Mouse (Mus musculus) liver (tissue): ENCODE data around the gene Runx1.
A peak's percentile ranks its signal among the peaks of the same experiment; 100 is the strongest.

Experiments used
- DNase-seq: peaks from one replicate; pipeline ENCODE4 v3.0.0-alpha.2; 2020; ENCODE audit warnings: mixed read lengths

The Runx1 gene

DNA sequence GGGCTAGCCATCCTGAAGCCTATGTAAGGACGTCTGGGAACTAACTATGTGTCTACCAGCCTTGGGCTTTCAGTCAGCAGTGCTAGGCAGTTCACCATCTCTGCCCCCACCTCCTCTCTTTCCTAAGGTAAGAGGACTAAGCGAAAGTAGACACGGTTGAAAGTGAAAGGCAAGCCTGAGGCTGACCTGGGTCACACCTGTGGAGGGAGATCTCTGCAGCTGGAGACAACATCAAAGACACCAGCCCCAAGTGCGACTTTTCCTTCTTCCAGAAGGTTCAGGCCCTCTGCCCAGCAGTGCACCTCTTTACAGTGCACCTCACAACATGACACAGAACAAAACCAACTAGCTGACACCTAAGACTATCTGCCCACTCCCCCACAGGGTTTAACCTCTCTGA, 82.2 kb downstream of the Runx1 start:
- no peak for DNase-seq

DNA sequence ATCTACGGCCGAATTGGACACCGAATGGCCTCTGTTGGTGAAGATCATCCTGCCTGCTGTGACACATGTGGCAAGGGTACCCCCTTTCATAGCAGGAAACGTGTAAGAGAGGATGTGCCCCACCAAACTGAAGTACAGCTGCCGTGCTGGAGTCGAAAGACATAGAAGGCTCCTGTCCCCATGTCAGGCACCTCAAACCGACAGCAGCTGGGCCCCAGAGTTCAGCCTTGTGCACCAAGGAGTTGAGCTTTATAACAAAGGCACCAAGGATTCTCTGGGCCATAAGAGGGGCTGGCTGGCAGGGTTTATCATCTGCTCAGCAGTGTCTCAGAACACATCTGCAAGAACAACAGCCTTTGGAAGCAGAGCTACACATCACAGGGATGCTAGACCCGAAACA, 84.6 kb downstream of the Runx1 start:
- DNase-seq = no peak

DNA sequence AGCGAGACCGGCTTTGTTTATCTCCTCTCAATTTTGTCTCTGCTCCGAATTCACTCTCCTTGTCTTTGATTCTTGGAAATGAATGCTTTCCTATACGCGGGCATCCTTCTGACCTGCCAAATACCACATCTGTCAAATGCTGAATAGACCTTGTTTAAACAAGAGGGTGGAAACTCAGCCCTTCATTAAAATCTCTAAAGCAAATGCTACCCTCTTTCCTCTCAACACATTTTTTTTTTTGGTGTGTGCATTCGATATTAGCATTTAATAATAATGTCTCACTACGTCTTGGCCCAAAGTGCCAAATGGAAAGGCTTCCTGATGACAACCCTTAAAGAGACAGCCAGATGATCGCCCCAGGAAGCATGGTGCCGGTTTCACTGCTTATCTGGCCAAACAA, 85.4 kb downstream of the Runx1 start:
- DNase-seq = no peak

DNA sequence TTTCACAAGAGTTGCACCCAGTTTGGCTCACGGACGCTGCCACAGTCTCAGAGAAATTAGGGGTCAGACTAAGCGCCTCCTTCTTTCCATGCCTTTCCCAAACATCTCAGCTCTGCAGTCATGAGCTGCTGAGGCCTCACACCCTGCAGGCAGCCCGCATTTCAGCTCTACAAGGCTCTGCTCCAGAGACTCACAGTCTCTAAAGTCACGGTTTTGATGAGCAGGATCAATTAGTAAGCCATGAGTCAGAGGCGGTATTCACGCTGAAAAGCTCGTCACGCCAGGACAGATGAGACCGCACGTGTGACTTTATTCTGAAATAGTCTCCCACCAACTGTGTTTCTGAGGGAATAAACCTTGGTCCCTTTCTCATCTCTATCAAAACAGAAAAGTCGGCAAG, 86.0 kb downstream of the Runx1 start:
- DNase-seq = no peak

DNA sequence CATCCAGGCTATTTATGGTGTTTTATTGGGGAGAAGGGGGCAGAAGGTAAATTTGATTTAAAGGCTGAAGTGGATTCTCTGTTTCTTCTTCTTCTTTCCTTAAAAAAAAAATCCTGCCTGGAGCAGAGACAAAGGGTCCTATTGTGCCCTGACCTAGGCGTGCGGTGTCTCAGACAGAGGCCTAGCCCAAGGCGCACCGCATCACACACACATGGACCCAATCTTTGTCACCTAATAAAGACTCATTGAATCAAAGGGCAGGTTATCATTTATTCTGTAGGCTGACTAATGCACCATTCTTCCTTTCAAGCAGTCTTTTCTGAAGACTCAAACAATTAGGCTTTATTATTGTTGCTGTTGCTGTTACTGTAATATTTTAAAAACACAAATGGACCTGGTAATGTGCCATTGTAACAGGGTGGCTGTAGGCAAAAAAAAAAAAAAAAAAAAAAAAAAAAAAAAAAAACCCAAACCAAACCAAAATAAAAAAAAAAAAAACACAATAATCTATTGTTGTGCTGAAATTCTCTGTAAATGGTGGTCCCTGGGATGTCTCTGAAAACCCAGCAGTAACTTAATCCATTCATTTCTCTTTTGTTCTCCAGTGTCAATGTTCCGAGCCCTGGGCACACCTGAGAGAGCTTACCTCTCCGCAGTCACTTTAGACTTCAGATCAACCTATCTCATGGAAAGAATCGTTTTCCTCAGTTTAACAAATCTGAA, 86.7 kb downstream of the Runx1 start:
- no peak for DNase-seq

DNA sequence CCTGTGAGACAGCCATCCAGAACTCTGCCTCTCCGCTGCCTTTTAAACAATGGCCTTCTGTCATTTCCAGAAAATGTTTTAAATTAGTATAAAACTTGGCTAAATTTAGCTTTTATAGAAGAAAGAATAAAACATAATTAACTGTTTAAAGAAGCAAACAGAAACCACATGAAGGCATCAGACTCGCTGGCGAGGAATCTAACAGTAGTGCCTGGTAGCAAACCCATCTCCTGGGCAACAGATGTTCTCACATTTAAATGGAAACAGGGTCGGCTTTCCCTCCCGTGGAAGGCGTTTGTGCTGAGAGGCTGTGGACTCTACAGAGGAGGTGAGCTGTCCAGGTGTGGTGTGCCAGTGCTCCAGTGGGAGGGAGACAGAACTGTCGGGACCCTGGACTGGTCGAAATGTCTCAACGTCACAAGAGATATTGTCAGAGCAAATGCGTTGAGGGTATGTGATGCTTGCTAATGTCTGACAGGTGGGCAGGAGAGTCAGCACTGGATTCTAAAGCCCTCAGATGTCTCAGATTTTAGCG, 87.4 kb downstream of the Runx1 start:
- DNase-seq = no peak

DNA sequence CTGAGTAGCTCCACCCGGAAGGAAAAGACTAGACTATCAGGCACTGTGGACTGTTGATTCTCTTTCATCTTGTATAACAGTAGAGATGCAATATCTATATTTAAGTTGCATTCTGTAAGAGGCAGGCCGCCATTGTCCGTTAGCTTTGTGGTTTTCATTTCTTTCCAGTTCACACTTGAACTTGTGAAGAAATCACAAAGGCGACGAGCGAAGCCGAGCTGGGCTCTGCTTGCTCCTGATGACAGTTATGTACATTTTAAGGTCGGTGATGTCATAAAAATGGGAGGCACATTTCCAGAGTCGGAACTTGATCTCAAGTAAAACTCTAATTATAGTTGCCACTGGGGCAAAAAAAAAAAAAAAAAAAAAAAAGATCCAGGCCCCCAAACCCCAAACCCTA, 99.1 kb downstream of the Runx1 start:
- DNase-seq = no peak

DNA sequence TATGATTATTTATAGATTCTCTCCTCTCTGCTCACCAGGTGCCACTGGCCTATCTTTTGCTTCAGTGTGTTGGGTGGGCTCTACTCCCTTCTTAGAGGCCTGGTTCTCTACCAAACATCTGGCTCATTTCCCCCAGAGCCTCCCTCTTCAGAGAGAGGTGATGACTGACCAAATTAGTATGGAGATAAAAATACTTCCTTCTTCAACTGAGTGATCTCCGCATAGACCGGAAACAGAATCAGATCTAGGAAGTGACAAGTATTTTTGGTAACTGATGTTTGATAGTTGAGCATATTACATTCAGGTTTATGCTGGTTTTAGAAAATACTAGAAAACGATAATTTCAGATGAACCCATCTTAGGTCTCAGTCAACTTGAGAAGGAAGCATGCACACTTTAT, 101.4 kb downstream of the Runx1 start:
- no peak for DNase-seq

DNA sequence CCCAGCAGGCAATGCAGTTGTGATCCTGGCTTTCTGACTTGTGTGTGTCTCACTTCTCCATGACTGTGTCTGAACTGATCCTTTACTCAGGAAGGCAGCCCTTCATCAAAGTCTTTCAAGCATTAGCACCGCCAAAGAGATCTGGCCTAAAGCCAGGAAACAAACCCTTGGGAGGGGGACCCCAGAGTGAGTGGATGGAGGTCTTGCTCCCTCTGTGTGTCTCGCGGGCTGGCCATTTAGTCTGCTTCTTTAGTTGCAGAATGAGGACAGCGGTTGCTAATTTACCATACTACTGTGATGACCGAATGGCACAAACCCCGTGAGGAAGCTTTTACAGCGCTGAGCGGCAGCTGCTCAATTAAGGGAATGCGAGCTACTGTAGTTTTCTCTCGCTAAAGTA, 105.3 kb downstream of the Runx1 start:
- no peak for DNase-seq

DNA sequence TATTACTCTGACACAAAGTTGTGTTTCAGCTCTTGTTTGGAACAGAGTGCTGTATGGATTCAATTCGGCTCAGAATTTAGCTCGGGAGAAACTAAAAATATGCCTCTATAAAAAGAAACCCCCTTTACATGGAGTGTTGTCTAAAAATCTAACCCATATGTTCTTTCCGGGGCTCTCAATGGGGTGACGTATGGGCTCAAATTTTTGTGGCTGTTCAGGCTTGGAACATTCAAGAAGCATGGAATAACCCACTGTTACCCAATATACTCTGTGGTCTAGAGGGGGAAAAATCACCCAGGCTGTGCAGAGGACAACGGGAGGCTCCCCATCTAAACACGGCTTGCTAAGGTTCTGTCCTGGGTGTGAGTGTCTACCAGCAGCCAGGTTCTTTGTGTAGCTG, 106.2 kb downstream of the Runx1 start:
- DNase-seq = no peak

DNA sequence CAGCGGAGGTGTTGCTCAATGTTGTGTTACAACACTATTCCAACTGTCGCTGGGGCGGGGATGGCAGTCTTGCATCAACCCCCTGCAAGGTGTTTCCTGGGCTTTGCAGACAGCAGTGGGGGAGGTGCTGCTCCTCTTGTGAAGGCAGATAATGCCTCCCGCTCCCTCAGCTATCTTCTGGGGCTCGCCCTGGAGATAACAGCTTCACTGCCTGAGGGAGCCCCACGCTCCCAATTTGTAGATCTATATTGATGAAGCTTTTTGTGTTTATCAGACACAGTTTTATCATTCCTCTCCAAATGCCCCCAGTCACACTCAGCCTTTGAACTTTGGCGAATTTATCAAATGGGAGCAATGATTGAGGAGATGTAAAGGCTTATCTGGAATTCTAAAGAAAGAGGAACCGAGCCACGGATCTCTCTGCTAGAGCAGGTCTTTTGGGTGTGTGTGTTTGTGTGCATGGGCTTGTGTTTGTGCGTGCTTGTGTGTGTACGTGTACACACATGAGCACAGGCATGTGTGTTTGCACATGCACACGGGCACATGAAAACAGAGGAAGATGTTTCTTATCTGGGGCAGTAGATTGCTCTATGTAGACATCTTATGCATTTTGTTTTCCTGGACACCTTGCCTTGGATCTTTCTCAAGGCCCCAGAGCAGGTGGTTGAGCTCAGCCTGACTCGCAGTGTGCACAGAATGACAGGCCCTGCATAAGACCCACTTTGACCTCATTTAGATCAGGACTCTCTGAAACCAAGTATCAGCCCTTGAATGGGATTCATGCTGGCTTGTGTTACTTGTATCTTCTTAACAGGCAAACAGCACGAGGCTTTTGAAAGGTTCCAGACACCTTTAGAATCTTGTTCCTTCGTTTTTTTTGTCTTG, 110.1 kb downstream of the Runx1 start:
- DNase-seq = peak; percentile 91

DNA sequence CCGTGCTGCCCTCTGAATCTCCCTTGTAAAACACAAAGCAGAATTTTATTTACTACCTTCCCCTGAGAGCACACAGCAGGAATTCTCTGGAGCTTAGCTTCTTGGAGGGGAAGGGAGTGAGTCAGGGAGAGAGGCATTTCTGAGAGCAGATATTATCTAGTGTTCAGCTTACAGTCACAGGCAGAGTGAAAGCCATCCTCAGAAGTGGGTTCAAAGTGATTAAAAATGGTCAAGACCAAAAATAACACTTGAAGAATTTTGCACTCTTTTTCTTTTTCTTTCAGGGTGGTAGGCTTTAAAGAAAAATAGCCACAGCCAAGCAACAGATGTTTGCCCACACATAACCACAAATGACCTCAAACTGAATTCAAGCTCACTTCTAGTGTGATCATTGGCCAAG, 115.8 kb downstream of the Runx1 start:
- DNase-seq = no peak

DNA sequence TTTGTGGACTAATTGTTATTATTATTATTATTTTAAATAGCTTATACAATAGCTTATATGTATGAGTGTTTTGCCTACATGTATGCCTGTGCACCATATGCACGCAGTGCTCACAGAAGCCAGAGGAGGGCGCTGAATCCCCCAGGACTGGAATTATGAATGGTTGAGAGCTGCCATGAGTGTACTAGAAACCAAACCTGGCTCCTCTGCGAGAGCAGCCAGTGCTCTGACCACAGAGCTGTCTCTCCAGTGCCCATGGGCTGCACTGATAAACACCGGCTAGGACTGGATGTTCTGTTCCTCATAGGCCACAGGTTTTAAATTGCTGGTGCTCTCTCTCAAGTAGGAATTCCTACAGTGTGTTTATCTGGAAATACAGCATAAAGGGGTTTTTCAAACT, 117.2 kb downstream of the Runx1 start:
- peak; percentile 50 for DNase-seq

DNA sequence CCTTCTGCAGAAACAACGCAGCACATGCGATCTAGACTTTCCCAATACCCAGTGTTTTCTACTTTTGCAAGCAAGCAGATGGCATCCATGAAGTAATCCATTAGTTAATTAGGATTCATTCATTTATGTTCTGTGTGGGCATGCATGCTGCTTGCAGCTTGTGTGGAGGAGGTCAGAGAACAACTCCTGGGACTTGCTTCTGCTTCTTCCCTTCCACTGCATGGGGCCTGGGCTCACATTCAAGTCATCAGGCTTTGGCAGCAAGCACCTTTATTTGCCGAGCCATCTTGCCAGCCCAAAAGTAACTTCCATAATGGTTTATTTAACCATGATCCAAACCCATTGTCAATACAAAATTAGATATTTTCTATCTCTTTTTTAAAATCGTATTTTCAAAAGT, 118.2 kb downstream of the Runx1 start:
- DNase-seq = no peak

DNA sequence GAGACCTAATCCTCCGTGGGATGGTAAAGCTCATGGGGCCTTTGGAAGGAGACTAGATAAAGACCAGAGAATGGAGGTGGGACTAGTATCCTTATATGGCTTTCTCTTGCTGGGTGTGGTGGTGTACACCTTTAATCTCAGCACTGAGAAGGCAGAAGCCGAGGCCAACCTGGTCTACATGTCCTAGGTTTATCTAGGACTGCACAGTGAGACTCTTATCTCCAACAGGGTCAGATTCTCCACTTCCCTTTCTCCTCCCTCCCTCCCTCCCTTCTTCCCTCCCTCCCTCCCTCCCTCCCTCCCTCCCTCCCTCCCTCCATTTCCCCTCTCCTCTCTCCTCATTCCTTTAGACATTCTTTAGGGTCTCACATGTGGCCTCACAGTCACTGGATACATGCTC, 118.8 kb downstream of the Runx1 start:
- DNase-seq = no peak

DNA sequence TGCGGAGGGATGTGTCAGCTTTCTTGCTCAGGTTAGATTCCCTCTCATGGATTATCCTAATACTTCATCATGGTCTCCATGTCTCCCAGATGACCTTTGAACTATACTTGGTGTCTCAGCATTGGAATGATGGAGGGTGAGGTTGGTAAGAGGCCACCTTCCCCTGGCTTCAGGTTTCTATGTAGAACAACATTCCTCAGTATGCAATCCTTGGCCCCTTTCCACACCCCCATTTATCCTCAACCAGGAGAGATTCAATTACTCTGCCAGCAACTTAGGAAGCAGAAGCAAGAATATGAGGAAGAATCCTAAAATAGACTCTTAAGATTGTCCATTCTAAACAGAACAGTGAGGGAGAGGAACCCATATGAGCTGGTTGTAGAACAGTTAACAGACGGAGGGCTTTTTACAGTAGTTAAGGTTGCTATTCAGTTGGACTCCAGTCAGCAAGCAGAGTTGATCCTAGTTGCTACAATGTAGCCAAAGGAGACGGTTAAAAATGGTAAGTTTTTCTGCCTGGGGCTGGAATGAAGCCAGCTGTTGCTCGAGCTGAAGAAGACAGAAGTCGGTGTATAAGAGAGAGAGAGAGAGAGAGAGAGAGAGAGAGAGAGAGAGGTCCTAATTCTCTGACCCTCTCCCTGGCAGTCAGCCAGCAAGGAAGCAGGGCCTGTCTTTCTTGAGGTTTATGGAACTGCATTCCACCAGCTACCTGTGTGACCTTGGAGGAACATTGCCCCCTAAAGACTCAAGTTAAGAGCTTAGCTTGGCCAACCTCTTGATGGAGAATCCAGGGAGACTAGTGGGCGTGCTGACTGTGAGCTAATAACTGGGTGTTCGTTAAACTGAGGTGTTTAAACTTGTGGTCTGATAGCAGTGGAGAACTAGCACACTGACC, 120.1 kb downstream of the Runx1 start:
- no peak for DNase-seq

DNA sequence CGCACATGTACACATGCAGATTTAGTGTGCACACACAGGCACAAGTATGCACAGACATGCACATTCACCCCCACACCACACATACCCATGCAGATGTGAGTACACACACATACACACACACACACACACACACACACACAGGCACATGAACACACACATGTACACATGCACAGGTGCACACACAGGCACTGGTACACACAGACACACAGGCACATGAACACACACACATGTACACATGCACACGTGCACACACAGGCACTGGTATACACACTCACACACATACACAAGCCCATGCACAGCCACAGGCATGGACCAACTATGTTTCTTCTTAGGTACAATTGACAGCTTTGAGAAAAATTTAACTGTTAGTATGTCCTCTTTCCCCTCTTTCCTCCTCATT, 122.1 kb downstream of the Runx1 start:
- DNase-seq = no peak

DNA sequence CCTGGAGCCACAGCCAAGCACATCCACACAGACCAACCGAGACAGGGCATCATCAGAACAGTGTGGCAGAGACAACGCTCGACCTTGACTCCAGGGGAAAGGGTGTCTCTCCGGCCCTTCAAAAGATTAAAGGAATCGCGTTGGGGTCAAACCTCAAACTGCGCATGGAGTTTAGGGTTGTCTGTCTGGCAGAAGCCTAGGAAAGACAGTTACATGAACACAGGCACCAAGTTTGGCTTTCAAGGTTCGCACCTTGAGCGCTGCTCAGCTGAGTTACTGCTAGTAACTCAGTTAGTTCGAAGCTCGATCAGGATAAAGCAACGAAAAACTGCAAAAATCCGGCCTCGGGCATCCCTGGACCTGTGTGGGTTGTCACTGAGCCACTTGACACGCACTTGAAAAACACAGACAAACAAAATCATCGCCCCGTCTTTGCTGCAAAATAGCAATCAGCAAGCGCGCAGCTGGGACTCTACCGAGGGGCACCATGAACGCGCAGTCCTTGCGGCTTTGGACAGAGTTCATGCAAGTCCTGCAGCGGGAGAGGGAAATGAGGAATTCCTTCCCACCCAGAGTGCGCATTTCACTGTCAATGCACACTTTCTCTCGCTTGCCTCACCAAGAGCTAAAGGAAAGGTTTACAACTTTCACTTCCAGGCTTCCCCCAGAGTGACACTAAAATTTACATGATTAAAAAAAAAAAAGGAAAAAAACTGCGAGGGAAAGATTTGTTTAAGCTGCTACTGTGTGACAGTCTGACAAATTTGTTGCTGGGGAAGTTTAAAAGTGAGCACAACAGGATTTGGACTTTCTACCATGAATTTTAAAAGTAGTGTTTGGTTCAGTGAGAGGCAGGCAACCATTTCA, 126.2 kb downstream of the Runx1 start:
- peak; percentile 38 for DNase-seq

DNA sequence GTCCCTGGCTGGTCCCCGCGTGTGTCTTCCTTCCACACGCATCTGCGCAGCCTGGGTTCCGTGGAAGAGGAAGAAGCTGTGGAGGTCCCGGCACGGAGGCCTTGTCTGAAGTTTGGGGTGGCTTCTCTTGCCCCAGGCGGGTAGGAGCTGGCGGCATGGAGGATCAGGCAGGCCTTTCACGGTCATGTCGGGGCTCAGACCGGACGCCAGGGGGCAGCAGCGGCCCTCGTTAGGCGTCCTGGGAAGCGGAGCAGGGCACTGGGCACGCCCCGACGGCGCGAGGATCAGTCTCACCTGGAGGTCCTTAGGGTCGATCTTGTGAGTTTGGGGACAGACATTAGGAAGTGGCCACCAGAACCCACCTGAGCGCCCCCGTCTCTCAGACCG, 127.3 kb downstream of the Runx1 start:
- DNase-seq = peak; percentile 95

DNA sequence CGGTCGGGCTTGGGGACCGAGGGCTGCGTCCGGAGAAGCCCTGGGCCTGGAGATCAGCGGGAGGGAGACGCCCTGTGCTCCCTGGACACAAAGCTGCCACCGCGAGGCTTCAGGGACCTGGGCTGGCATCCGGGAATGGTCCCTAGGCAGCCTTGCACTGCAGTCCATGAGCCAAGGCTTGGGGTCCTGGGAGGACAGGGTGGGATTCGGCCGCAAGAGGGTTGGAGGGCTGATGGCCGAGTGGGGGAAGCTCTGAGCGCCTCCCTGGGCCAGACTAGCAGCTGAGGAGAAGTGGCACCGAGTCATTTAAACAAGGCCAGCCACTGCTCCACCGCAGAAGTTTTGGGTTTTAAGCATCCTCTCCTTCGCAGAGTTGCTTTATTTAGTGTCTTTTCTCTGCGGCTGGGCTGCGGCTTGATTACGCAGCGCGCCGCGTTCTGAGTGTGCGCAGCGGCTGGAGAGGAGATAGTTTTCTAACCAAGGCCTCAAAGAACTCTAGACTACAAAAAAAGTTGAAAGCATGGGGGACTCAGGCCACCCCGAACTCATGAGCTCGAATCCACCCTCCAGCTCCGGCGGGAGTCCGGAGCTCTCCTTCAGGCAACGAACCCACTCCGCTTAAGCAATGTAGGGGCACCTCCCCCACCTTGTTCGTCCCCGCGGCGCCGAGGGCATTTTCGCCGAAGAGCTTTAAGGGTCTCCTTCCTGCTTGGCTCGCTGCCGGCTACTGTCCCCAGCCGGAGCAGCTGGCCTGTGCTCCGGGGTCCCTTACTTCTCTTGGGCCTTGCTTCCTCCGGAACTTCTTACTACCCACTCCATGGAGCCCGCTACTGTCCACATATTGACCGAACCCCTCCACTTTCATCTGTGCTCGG, 128.0 kb downstream of the Runx1 start:
- peak; percentile 65 for DNase-seq

DNA sequence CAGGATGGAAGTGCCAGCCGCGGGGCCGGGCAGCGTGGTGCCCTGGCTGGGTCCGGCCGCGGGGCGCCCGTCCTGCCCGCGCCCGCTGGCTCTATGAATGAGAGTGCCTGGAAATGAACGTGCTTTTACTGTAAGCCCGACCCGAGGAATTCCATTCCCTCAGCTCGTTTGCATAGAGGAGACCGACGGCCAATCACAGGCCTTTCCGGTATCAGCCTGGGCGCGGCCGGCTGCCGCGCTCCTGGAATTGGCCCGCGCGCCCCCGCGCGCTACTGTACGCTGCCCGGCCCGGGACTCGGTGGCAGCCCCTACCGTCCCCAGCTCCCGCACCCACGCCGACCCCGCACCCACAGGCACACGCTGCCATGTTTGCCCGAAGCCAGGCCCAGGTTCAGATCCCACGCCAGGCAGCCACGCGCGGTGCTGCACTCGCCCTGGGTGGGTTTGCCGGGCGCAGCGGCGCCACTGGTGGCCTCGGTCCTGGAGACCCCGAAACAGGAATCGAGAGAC, 128.7 kb downstream of the Runx1 start:
- DNase-seq = peak; percentile 94
